Mouse (Mus musculus) stomach, postnatal 0 days (tissue): Measurements from ENCODE around the gene Gm20431. TPM values are rescaled to one million over a fixed set of nuclear protein-coding genes. Genes with fewer than 3 reads are reported as not detected.

ENCODE experiments used
- ATAC-seq: fragments of 200-750 bp; cut with Nextera tagmentation; 2 replicates; pipeline ENCODE4 v1.8.0; 2017; ENCODE audit not compliant: low FRiP score, low TSS enrichment
- DNase-seq: peaks from one replicate; pipeline ENCODE4 v3.0.0-alpha.2; 2016; ENCODE audit warnings: low spot score
- H3K27ac ChIP-seq: fragments of 300-500 bp; sonication (generic); replicated peaks from 2 replicates; pipeline ENCODE4 v1.5.1; 2014; ENCODE audit warnings: mild to moderate bottlenecking, control low read depth
- H3K27me3 ChIP-seq: fragments of 300-500 bp; sonication (generic); 2 replicates; pipeline ENCODE4 v1.6.1; 2014; ENCODE audit warnings: low read length; ENCODE audit not compliant: control insufficient read depth, insufficient read depth
- H3K36me3 ChIP-seq: fragments of 300-500 bp; sonication (generic); 2 replicates; pipeline ENCODE4 v1.6.1; 2014; ENCODE audit warnings: low read length, mixed read lengths; ENCODE audit not compliant: control insufficient read depth, insufficient read depth
- H3K4me1 ChIP-seq: fragments of 300-500 bp; sonication (generic); replicated peaks from 2 replicates; pipeline ENCODE4 v1.6.1; 2014; ENCODE audit warnings: antibody characterized with exemption; ENCODE audit not compliant: control insufficient read depth, insufficient read depth
- H3K4me2 ChIP-seq: fragments of 300-500 bp; sonication (generic); replicated peaks from 2 replicates; pipeline ENCODE4 v1.6.1; 2014; ENCODE audit warnings: low read depth, mild to moderate bottlenecking, control low read depth, moderate library complexity
- H3K4me3 ChIP-seq: fragments of 300-500 bp; sonication (generic); 2 replicates; pipeline ENCODE4 v1.5.1; 2014; ENCODE audit warnings: low read depth, low read length, control low read depth
- H3K9ac ChIP-seq: fragments of 300-500 bp; sonication (generic); 2 replicates; pipeline ENCODE4 v1.6.1; 2014; ENCODE audit warnings: mild to moderate bottlenecking, low read length, control low read depth, mixed read lengths
- H3K9me3 ChIP-seq: fragments of 300-500 bp; sonication (generic); 2 replicates; pipeline ENCODE4 v1.6.1; 2016; ENCODE audit warnings: low read length; ENCODE audit not compliant: control insufficient read depth
- CTCF ChIP-seq: IDR thresholded peaks from 2 replicates; pipeline ENCODE4 v1.5.1; 2016; ENCODE audit warnings: antibody characterized with exemption, low read depth, mild to moderate bottlenecking, moderate library complexity
- EP300 ChIP-seq: optimal IDR thresholded peaks from 2 replicates; pipeline ENCODE3; 2016; ENCODE audit warnings: antibody characterized with exemption
- WGBS: fragments of 180-500 bp; shearing (Covaris S2); extraction: QIAGEN DNeasy Blood & Tissue Kit; methylation state at CpG from one replicate; pipeline ENCODE4 v1.1.7; 2014; 5-methylcytosine and 5-hydroxymethylcytosine counted together
- polyA plus RNA-seq: library from polyadenylated mRNA; unstranded; fragments of >200 nt; fragmentation: Nextera tagmentation; extraction: Ambion mirVana; gene quantifications from 2 replicates; pipeline ENCODE4 v1.2.1, GENCODE M21; 2015

Gm20431 gene
- polyA plus RNA-seq, 1 experiment from 2014 or later, result 13.4 TPM

DNA sequence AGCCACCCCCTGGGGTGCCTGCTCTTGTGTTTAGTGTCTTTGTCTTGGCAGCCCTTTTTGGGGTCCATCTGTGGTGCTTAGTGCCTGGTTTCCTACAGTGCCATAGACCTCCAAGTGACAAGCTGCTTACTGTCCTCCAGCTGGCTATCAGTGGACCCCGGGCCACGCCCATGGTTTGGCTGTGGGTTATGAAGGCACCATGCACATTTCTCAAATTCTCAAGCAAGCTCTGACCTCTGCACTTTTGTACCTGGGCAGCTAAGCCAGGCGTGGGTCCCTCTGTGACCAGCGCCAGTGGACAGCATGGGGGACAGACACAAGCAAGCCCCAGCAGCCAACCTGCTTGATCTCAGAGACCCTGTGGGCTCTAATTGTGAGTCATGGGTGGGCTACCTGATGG, 43.1 kb upstream of the Gm20431 start:
- H3K9ac ChIP-seq, result no peak overlapping the region
- no peak overlapping the region for H3K4me2 ChIP-seq
- ATAC-seq (no peak), DNase-seq (no peak)
- no peak overlapping the region for H3K4me3 ChIP-seq
- no peak for TF ChIP-seq CTCF
- TF ChIP-seq EP300, result no peak
- no peaks in the 10 kb centered on the region; the same call in 1 of the 2 replicates for H3K4me1 ChIP-seq
- 89% methylated on average over 4 of the region's 4 CpGs for WGBS
- H3K27me3 ChIP-seq, result no peaks in the 10 kb centered on the region
- H3K9me3 ChIP-seq, result no peaks in the 10 kb centered on the region
- H3K36me3 ChIP-seq, result no peaks in the 10 kb centered on the region
- H3K27ac ChIP-seq, result no peak overlapping the region

GRCm38 (mm10) chr2:167702126-167702525, 40.8 kb upstream of the Gm20431 start:
- TF ChIP-seq CTCF (no peak), EP300 (no peak)
- Histone ChIP-seq H3K36me3 (no peaks in the 10 kb centered on the region), H3K9me3 (no peaks in the 10 kb centered on the region), H3K4me1 (no peaks in the 10 kb centered on the region; the same call in 1 of the 2 replicates), H3K27me3 (no peaks in the 10 kb centered on the region), H3K27ac (no peak overlapping the region), H3K4me3 (no peak overlapping the region), H3K4me2 (no peak overlapping the region), H3K9ac (no peak overlapping the region)
- ATAC-seq (no peak), DNase-seq (no peak)
- WGBS, result 70% methylated on average over 6 of the region's 6 CpGs

GRCm38 (mm10) chr2:167701472-167701871, 40.2 kb upstream of the Gm20431 start:
- Histone ChIP-seq H3K4me3 (no peak overlapping the region), H3K27ac (no peak overlapping the region), H3K36me3 (no peaks in the 10 kb centered on the region), H3K4me1 (no peaks in the 10 kb centered on the region; the same call in 1 of the 2 replicates), H3K9ac (no peak overlapping the region), H3K4me2 (no peak overlapping the region), H3K9me3 (no peaks in the 10 kb centered on the region), H3K27me3 (no peaks in the 10 kb centered on the region)
- no peak for DNase-seq
- whole genome bisulfite sequencing, result 65% methylated on average over 5 of the region's 5 CpGs
- TF ChIP-seq EP300 (no peak), CTCF (no peak)
- ATAC-seq, result no peak

GRCm38 (mm10) chr2:167700018-167700417, 38.7 kb upstream of the Gm20431 start:
- ATAC-seq, result no peak
- no peaks in the 10 kb centered on the region for H3K4me1 ChIP-seq
- 64% methylated on average over 5 of the region's 5 CpGs for WGBS

DNA sequence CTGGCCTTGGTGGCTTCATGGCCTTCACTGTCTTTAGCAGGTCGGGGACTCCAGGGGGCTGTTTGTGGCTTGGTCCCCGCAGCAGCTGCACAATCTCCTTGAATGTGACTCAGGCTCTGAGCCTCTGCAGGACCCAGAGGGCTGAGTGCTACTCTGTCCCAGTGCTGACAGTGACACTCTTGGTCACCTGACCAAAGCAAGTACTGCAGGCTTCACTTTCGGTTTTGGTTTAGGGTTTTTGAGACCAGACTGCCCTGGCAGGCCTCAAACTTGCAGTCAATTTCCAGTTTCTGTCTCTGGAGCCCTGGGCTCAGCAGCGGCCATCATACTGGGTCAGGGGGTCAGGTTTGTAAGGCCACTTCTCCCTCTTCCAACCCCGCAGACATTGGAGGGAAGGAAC, 36.6 kb upstream of the Gm20431 start:
- peak; percentile 73 for ATAC-seq

More at GRCm38 (mm10) chr2:167700018-167700417, 38.7 kb upstream of the Gm20431 start:
- TF ChIP-seq EP300, result no peak
- TF ChIP-seq CTCF, result no peak
- DNase-seq, result no peak
- Histone ChIP-seq H3K4me3 (no peak overlapping the region), H3K9ac (no peak overlapping the region), H3K27ac (no peak overlapping the region), H3K36me3 (no peaks in the 10 kb centered on the region), H3K27me3 (no peaks in the 10 kb centered on the region), H3K4me2 (no peak overlapping the region), H3K9me3 (no peaks in the 10 kb centered on the region)

GRCm38 (mm10) chr2:167696143-167696542, 34.8 kb upstream of the Gm20431 start:
- Histone ChIP-seq H3K36me3 (no peaks in the 10 kb centered on the region), H3K4me1 (no peaks in the 10 kb centered on the region), H3K27ac (peak overlapping the region; percentile 63), H3K9me3 (no peaks in the 10 kb centered on the region), H3K27me3 (no peaks in the 10 kb centered on the region), H3K4me3 (no peak overlapping the region), H3K4me2 (no peak overlapping the region), H3K9ac (peak overlapping the region; percentile 23; the same call in 1 of the 2 replicates)
- TF ChIP-seq CTCF (no peak), EP300 (no peak)
- DNase-seq (no peak), ATAC-seq (no peak)
- WGBS, result 68% methylated on average over 7 of the region's 7 CpGs

More for the DNA sequence above, 36.6 kb upstream of the Gm20431 start:
- H3K9me3 ChIP-seq, result no peaks in the 10 kb centered on the region
- peak overlapping the region; percentile 71; the same call in 1 of the 2 replicates for H3K27ac ChIP-seq
- H3K4me2 ChIP-seq, result no peak overlapping the region
- no peak for TF ChIP-seq EP300
- no peak for TF ChIP-seq CTCF
- no peaks in the 10 kb centered on the region for H3K27me3 ChIP-seq
- WGBS, result 40% methylated on average over 5 of the region's 5 CpGs
- H3K36me3 ChIP-seq, result no peaks in the 10 kb centered on the region
- DNase-seq, result peak; percentile 67
- H3K4me3 ChIP-seq, result no peak overlapping the region
- H3K4me1 ChIP-seq, result no peaks in the 10 kb centered on the region
- 0 out of 2 replicates have a peak overlapping the region, but pooled peaks have one; percentile 13 for H3K9ac ChIP-seq
